Mouse (Mus musculus) left cerebral cortex, adult 8-10 months (tissue): ENCODE data around the gene Atp2b4. TPM values are rescaled to one million over a fixed set of nuclear protein-coding genes. Genes with fewer than 3 reads are reported as not detected.
"Not testable (repeated sequence)": the region's sequence is repeated elsewhere in the genome, so short reads cannot be mapped to it uniquely, and the experiment has no call there.

Source experiments
- DNase-seq, 2 experiments: peaks; one replicate each; pipeline ENCODE4 v3.0.0; 2022; ENCODE audit warnings: low spot score in 2 of 2
- total RNA-seq, 4 experiments: library from RNA; stranded (reverse); gene quantifications; 2 replicates each; pipeline ENCODE4 v1.2.4; 2022

Gene Atp2b4
- total RNA-seq, 4 experiments from 2014 or later = 184 to 229 (median 204) TPM

- DNase-seq = no peak
These were observed 49.2 kb downstream of the Atp2b4 start for GRCm38 (mm10) chr1:133751621-133752020.

- DNase-seq = no peak
These were observed 50.9 kb downstream of the Atp2b4 start for GRCm38 (mm10) chr1:133749954-133750353.

- no peak for DNase-seq
These were observed 55.8 kb downstream of the Atp2b4 start for GRCm38 (mm10) chr1:133745078-133745495.

DNA sequence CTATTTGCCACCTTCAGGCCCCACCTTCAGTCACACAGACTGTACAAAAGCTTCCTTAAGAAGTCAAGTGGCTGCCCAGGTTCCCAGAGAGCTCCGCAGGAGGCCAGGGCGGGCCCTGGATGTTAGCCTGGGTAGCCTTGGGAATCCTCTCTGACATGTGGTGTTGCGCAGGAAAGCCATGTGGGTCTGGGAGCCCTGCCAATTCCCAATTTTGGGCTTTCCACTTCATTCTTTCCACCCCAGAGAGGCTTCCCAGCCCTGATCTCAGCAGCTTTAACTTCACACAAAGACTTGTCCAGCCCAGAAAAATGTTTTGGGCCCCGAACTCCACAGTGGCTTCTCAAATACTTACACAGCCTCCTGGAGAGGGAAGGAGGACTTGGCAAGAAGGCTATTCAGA, 56.2 kb downstream of the Atp2b4 start:
- DNase-seq = peak in 1 of 2 experiments; percentile 28

- no peak for DNase-seq
These were observed 58.3 kb downstream of the Atp2b4 start for GRCm38 (mm10) chr1:133742517-133742916.

DNA sequence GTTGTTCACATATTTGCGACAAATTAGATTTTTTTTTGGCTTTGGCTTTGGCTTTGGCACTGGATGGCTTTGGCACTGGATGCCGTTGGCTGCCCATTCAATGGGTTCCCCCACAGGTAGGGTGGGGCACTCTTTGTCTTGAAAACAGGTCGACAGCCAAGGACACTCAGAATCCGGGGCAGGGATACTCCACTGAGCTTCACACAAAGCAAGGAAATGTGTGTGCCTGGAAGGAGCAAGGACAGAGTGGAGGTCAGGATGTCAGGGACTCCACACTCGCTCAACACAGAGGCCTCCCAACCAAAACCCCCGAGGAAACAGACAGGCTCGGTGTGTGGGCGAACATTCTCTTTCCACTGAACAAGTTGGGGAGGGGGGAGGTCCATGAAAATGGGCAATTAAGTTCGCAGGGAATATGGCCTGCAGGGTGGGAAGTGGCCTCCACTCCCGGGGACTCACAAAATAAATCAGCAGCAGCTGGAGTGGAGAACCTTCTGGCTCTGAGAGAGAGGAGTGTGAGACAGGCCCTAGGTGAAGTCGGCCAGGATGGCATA, 58.9 kb downstream of the Atp2b4 start:
- no peak for DNase-seq

DNA sequence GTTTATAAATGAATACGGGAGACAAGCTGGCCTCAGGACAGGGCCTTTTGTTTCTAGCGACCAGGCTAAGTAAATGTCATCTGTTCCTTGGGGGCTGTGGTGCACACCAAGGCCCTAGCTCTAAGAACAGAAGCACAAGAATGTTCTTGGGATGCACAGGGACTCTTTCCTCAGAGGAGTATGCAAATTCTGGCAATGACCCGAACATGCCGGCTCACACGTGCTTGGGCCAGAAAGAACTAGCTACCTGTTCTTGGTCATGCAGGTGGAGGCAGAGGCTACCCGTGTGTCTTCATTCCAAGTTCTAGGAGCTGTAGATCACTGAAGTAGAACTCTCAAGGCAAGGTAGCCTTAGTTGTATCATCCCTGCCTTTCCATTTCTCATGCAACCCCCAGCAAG, 59.7 kb downstream of the Atp2b4 start:
- DNase-seq = no peak

GRCm38 (mm10) chr1:133736664-133737063, 64.2 kb downstream of the Atp2b4 start:
- no peak for DNase-seq

DNA sequence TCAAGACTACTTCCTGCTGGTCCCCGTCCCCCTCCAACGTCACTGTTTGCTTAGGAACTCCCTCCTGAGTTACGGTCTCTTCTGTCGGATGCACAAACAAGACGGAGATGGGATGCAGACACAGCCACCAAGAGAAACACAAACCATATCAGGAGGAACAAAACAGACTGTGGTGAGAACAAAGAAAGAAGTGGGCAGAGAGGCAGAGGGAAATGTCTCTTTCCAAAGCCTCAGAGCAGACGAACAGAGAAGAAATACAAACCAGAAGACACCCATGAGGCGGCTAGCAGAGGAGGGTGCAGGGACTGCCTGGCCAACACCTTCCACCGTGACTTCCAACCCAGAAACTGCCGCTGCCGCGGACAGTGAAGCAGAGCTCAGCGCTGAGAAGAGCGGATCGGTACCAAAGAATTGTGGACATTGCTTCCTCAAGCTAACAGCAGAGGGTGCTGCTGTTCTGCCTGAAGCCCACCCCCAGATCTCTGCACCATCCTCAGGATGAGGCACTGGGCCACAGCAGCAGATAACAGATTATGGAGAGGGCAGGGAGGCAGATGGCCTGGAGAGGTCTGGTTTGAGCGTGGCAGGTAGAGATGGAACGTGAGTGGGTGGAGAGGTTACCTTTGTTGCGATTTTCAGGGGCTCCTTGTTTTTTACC, 64.7 kb downstream of the Atp2b4 start:
- peak; percentile 45 to 54 for DNase-seq

- no peak for DNase-seq
These were observed 68.0 kb downstream of the Atp2b4 start for GRCm38 (mm10) chr1:133732814-133733213.

DNA sequence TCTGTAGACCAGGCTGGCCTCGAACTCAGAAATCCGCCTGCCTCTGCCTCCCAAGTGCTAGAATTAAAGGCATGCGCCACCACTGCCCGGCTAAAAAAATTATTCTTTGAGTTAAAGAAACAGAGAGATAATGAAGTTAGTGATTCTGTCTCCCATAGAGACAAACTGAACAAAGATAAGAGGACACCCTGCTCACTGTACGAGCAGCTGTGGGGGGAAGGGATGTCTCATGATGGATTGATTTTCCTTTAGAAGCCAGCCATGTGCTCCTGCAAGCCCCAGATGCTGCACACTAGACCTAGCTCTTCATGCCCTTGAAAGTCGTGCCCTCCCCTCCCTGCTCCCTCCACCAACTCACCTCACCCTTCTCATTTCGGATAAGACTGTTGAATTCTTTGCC, 72.5 kb downstream of the Atp2b4 start:
- no peak for DNase-seq

DNA sequence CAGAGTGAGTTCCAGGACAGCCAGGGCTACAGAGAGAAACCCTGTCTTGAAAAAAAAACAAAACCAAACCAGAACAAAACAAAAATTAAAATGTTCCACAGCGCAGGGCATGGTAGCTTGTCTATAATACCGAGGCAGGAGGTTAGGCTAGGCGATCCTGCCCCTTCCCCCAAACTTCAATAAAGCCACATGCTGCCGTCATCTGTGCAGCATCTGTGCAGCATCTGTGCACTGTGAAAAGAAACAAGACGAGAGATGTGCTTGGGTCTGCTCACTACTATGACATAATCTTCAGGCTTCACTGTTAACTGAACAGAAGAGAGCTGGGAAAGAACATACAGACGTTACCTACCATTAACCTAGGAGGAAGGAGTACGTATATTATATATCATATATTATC, 80.5 kb downstream of the Atp2b4 start:
- DNase-seq = no peak

- DNase-seq = no peak
These were observed 82.1 kb downstream of the Atp2b4 start for GRCm38 (mm10) chr1:133718786-133719185.

- no peak for DNase-seq
These were observed 82.5 kb downstream of the Atp2b4 start for GRCm38 (mm10) chr1:133718296-133718695.

DNA sequence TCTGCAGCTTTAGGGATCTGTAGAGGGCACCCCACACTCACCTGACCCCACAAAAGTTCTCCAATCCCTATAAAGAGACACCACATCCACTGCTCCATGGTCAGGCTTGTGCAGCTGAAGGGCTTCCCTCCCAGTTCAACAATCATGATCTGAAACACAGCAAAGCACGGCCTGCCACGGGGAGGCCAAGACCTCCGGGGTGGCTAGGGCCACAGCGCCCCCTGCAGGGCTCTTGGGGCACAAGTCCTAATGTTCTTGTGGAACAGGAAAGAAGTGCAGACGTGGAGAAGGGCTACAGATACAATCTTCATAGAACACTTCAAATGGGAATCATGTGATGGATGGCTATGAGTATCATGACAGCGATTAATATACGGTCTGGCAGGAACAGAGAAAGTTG, 84.4 kb downstream of the Atp2b4 start:
- DNase-seq = no peak

DNA sequence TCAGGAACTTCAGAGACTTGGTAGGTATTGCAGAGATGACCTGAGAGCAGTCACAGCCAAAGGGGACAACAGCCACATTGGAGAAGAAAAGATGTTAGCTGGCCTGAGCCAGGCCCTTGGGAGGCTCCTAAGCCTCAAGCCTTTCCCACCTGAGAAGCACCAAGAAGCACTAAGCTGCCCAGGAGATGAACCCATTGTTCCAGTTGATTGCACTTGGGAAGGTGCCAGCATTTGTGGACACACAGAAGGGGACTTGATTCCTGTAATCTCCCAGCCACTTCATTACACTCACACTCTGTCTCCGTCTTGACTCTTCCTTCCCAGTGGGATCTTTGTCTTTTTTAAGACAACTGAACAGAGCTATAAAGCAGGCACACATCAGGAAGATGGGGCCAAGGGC, 85.7 kb downstream of the Atp2b4 start:
- DNase-seq = no peak

DNA sequence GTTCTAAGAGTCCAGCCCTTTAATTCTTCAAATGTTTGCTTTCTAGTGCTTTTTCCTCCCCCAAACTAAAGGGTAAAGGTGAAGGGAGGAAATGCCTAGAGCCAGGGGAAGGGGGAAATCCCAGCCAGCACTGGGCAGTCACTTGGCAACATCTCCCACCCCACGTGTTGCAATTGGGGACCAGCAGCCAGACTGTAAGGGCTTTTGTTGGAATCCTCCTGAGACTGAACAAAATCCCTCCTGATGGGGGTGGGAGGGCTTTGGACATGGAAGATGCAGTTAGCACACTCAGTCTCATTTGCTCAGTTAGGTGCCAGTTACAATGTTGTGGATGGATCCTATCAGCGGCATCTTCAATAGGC, 87.9 kb downstream of the Atp2b4 start:
- no peak for DNase-seq

GRCm38 (mm10) chr1:133712288-133713008, 88.4 kb downstream of the Atp2b4 start:
- peak in 1 of 2 experiments; percentile 22 for DNase-seq

GRCm38 (mm10) chr1:133711376-133711775, 89.5 kb downstream of the Atp2b4 start:
- no peak for DNase-seq

DNA sequence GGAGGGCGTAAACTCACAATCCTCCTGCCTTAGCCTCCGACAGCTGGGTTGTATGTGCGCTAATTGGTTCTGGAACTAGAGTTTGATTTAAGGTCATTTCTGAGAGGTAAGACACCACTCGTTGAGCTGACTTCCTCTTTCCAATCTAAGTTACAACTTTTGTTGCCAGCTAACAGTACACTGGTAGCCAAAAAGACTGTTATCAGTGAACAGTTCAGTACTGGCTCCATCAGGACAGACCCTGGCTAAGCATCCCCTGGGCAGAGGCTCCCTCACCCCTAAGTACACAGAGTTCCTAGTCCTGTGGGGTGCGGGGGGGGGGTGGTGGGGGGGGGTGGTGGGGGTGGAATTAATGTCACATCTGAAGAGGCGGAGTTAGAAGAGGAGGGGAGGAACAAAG, 89.9 kb downstream of the Atp2b4 start:
- DNase-seq = no peak

- DNase-seq = no peak
These were observed 91.5 kb downstream of the Atp2b4 start for GRCm38 (mm10) chr1:133709292-133709691.

- DNase-seq = not testable (repeated sequence)
These were observed 99.0 kb downstream of the Atp2b4 start for GRCm38 (mm10) chr1:133701824-133702223.
